Mouse (Mus musculus) thymus, postnatal 4 days (tissue): ENCODE measurements around the gene Dand5.

Experiments
- DNase-seq: peaks from one replicate; pipeline ENCODE4 v3.0.0; 2021

The Dand5 gene

DNA sequence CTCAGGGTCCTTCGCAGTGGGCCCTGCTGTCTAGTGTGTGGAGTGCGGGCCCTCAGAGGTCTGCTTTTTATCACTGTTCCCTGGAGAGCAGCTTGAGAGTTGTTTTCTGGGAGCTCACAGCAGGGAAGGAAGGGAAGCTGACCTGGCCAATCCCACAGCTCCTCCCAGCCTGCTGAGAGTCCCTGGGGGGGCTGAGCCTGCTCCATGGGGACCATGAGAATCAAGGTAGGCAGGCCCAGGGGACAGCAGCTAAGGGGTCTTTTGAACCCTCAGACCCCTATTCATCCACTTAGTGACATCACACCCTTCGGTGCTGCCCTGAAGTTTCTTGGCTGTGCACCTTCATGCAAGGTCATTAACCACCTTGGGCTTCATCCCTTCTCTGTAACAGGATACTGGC, at the start of gene Dand5:
TSS of gene Dand5 (minus strand) at position 101 of the 400 bp plus-strand sequence.
- DNase-seq = no peak

DNA sequence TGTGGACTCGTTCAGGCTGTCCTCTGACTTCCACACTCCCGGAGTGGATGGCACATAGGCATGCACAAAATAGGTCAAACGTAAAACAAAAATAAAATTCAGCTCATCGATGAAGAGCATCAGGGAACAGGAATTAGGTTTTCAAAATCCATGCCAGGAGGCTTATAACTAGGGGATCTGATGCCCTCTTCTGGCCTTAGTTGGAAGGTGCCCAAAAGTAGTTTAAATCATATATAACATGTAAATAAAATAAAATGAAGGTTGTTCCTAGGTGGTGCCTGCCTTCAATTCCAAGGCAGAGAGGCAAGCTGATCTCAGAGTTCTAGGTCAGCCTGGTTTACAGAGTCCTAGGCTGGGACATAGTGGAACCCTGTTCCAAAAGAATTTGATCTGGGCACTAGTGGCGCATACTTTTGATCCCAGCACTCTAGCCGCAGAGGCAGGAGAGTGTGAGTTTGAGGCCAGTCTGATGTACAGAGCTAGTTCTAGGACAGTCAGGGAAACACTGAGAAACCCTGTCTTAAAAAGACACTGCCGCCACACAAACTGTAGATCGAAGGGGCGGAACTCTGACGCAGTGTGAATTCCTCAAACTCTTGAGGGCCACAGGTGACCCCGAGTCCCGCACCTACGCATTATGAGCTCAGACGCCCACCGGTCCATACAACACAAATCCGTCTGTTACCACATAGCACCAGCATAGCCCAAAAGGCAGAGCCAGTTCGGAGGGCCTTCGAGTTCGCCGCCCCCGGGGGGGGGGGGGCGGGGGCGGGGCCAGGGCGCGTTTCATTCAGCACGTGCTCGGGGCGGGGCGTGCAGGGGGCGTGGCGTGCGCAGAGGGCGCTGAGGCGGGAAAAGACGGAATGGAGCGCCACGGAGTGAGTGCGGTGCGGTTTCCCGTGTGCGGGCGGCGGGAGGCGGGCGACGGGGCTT, 49.0 kb upstream of the Dand5 start, which contains the start of gene Syce2:
TSS of gene Syce2 (plus strand) at position 736 of the 933 bp plus-strand sequence.
- peak; percentile 95 for DNase-seq

DNA sequence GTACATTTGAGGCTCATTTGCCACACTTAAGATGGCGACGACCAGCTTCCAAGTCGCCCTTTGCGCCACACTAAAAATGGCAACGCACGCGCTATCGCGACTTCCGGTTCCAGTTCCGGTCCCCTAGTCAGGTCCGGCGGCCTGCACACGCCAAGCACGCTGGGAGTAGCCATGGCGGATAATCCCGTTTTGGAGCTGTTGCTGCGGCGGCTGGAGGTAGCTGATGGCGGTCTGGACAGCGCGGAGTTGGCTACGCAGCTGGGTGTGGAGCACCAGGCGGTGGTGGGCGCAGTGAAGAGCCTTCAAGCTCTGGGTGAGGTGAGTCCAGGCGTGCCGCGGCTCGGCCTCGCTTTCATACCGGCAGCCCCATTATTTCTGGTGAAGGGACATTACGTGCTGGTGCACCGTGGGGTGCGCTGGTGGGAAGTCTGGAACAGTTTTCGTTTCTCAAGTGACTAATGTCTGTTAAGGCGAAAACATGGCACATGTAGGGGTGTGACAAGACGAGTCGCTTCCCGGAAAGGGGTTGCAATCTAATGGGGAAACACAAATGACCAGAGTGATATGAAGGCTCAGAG, 34.3 kb upstream of the Dand5 start, which contains the start of gene Farsa:
TSS of gene Farsa (plus strand) at position 126 of the 578 bp plus-strand sequence.
- DNase-seq = peak; percentile 91

DNA sequence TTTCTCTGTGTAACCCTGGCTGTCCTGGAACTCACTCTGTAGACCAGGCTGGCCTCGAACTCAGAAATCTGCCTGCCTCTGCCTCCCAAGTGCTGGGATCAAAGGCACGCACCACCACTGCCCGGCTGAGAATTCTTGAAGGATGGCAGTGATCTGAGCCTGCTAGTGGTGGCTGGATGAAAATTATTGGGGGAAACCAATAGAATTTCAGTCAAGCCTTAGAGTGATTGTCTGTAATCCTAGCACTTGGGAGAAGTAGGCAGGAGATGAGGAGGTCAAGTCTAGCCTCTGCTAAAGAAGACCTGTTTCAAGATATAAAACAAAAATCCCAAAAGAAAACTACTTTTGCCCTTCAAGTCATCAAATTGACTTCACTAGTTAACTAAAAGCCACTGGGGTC, 33.8 kb upstream of the Dand5 start:
- DNase-seq = no peak

DNA sequence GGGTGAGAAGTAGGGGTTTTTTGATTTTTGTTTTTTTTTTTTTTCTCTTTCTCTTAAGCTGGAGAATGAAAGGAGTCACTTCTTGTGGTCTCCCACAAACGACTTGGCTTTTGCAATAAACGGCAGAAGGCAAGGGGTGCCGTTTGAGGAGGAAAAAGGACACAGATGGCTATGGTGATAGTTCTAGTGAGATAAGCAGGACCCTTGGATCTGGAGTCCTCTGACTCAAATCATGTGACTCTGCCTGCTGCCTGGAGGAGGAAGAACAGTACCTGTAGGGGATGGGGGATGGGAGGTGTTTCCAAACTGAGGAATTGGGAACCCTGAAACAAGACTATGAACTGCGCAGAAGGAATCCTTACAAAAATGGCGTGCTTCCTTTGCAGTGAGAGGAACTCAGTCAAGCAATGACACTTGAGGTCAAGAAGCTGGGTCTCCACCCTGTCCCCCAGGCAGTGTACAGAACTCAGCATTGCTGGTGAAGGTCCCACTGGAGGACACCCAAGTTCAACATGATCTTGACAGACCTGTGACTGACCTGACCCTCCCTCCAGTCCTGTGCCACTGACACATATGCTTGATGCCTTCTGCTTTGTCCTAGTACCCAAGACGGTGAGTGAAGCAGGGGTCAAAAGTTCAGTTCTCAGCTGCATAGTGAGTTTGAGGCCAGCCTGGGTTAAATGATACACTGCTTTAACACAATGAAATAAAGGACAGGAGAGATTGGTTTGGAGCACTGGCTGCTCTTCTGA, 25.2 kb upstream of the Dand5 start:
- DNase-seq = no peak

DNA sequence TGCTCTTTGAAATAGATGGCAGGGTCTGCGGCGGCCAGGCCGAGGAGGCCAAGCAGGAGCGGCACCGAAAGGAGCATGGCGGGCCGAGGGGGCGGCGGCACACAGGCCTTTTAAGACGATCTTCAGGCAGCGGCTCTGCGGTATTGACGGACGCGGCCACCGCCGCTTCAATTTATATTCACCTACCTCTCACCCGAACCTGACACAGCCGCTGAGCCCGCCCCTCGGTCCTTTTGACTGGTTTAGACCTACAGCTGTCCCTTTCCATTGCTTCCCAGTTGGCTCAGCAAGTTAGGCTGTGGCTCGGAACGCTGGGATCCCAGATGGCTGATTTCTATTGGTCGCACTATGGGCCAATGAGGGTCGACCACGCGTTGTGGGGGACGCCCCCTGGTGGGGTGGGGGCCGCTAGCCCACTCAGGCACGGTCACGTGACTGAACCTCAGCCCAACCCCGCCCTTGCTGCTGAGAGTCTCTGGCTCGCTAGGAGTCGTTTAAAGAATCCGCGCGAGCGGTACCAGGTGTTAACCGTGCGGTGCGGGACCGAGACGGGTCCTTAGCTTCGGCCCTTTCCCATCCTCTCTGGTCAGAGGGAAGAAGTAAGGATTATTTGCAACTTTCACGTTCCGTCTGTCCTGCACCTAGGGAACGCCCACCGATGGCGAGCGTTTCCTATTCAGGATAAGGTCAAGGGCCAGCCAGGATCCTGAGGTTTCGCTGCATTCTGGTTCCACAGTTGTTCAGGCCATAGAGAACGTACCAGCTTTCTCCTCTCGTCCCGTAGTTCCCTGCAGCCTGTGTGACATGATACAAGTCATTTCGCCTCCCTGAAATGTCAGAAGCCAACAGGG, 24.3 kb upstream of the Dand5 start, which contains the start of gene Calr:
TSS of gene Calr (minus strand) at position 213 of the 851 bp plus-strand sequence.
- peak; percentile 99 for DNase-seq

DNA sequence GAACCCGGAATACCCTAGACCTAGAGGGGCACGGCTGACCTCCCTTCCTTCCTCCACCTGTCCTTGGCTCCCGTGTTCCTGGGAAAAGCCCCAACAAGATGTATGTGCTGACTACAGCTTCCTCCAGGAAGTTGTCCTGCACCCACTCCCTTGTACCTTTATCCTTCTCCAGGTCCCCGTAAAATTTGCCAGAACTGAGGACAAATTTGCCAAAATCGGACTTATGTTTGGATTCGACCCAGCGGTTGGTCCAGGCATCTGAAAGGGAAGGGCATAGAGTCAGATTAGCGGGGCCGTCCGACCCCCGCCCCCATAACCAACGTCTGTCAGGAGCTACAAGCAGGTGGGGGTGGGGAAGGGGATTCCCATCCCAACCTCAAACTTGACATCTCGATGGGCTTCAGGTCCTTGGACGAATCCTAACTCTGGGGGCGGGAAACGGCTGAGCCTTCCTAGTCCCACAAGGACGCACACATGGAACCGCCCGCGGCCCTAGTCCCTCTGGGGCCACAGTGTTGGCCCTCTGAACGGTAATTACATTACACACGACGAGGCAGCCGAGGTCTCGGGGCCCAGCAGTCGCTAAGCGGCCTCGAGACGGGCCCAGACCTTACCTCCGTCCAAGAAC, 23.6 kb upstream of the Dand5 start:
- no peak for DNase-seq

DNA sequence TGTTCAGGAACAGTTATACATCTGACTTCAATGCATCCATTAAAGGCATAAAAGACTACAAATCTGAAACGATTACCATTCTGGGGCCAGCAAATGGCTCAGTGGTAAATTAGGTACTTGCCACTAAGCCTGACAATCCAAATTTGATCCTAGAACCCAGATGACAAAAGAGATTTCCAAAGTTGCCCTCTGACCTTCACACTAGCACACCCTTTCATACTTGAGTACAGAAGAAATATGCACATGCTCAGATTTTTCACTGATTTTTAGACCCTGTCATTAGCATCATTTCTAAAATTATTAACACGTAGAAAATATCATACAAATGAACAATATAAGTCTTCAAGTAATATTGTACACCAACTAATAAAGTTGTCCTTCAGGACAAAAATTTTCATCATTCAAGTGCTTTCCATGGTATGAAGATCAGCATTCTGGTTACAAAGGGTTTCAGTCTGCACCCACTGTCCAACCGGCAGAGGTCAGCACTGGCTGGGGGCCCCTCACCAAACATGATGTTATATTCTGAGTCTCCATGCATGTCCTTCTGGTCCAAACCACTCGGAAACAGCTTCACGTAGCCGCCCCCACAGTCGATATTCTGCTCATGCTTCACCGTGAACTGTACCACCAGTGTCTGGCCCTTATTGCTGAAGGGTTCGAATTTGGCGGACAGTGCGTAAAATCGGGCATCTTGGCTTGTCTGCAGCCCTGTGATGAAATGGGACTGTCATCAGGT, 22.9 kb upstream of the Dand5 start:
- peak; percentile 45 for DNase-seq

DNA sequence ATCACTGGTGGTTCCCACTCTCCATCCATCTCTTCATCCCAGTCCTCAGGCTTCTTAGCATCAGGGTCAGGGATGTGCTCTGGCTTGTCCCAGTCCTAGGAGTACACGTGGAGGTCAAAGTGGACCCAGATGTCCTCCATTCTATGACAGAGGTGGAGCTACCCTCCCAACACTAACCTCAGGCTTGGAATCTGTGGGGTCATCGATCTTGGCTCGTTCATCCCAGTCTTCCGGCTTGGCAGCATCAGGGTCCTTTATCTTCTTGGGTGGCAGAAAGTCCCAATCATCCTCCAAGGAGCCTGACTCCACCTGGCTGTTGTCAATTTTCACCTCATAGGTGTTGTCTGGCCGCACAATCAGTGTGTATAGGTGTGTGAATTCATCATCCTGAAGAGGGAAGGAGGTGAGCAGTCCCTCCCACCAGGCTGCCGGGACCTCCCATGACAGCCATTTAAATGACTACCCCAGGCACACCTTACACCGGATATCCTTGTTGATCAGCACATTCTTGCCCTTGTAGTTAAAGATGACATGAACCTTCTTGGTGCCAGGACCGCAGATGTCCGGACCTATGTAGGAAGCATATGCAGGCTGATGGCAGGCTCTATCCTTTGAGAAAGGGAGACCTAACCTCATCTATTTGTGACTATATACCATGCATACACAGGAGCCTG, 21.9 kb upstream of the Dand5 start:
- no peak for DNase-seq

DNA sequence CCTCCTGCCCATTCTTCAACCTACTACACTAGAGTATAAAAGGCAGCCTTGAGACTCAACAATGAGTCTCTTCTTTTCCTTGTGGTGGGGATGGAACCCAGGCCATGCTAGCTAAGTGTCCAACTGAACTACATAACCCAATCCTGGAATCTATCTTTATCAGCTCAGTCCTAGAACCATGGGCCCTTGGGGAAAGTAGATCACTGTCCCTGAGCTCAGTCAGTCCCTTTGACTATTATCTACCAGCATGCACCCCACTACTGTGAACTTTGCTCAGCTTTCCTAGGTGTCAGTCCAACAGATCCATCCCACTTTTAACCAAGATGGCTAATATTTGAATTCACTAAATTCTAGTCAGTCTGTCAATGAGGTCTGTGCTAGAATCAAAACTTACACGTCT, 18.9 kb upstream of the Dand5 start:
- DNase-seq = no peak

DNA sequence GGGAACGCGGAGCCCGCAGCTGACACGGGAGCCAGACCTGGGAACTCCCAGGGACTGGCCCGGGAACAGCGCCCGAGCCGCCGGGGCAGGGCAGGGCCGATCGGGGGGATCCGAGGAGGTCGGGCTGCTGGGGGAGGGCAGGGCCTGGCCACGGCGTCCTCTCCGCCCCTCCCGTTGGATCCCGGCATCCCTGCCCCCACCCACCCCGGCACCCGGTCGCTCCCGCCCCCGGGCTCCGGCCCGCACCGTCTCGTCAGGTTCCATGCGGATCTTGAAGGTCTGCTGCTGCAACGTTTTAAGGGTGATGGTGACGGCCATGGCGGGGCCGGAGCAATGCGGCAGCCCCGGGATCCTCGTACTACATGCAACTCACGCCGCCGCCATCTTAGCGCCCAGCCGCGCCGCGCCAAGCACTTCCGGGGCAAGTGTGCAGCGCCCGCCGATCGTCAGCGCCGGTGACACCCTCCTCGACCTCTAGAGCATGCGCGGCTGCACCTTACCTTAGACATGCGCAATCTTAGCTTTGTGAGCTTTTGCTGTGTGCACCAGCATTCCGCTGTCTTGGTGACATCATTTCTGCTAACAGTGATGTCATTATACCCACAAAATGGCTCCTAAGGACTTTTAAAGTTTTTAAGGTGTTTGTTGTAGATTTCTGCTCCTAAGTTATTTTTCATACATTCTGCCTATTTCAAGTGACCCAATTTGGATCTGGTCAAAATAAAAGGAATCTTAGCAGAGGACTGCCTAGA, 17.8 kb upstream of the Dand5 start, which contains the start of gene Rad23a:
TSS of gene Rad23a (minus strand) at position 418 of the 752 bp plus-strand sequence.
- DNase-seq = peak; percentile 92

DNA sequence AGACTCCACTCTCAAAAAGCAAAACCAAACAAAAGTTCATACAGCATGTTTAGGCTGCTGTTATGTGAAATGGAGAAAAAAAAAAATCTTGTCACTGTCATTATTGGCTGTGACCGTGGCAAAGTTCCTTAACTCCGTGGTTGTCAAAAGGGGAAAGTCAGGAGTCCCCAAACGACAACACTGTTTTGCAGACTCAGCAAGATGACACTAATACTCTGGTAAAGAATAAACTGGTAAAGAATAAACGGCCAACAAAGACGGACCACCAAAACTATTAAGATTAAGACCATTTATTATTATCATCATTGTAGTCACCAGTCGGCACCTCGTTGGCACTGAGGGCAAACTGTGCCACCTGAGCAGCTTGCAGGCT, 17.2 kb upstream of the Dand5 start:
- no peak for DNase-seq

DNA sequence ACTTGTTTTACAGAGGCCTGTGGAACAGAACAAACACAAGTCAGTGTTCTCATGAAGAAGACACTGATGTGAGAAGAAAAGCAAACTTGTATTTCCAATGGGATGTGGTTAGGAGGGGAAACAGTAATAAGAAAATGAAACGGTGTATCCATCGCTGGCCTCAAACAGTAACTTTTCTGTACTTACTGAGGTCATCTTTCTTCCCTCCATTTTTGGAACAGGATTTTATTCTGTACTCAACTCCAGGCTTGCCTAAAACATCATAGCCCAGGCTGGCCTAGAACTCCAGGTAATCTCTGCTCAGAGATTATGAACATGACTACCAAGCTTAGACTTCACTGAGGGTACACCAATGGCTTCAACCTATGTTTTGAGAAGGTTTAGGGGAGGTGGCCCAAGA, 16.8 kb upstream of the Dand5 start:
- DNase-seq = no peak

DNA sequence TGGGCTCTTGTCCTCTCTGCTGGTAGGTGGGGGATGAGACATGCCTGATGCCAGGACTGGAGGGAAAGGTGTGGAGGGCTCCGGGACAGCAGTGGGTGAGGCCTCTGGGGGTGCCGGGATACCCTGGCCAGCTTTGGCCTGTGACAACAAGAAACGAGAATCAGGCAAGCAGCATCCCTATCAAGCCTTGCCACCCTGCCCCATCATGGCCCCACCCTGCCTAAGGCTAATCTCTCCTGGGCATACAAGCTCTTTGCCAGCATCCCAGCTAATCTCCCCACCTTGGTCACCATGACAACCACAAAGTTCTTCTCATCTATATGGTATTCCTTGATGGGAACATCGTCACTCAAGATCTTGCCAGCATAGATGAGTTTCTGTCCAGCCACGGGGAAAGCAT, 15.9 kb upstream of the Dand5 start:
- DNase-seq = no peak

DNA sequence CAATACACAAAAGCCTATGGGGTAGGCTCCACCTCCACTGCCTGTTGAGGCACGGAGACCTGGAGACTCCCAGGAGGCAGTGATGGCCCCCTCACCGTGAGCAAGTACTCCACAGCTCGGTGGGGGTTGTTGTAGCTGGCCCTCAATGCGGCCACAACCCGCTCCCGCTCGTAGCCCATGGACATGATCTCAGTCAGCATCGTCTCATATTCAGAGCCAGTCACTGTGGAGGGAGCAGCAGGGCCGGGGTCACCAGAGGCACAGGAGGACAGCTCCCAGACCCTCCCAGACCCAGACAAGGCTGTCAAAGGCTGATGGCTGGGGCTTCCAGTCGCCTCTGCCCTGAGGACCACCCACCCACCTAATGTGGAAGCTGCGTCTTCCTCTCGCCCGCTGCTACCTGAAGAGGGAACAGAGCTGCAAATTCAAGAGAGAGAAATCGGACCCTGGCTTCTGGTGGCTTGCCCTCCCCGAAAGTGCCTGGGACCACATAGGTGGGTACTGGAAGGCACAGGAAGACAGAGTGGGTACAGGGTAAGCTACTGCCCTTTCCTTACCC, 15.4 kb upstream of the Dand5 start:
- DNase-seq = no peak

DNA sequence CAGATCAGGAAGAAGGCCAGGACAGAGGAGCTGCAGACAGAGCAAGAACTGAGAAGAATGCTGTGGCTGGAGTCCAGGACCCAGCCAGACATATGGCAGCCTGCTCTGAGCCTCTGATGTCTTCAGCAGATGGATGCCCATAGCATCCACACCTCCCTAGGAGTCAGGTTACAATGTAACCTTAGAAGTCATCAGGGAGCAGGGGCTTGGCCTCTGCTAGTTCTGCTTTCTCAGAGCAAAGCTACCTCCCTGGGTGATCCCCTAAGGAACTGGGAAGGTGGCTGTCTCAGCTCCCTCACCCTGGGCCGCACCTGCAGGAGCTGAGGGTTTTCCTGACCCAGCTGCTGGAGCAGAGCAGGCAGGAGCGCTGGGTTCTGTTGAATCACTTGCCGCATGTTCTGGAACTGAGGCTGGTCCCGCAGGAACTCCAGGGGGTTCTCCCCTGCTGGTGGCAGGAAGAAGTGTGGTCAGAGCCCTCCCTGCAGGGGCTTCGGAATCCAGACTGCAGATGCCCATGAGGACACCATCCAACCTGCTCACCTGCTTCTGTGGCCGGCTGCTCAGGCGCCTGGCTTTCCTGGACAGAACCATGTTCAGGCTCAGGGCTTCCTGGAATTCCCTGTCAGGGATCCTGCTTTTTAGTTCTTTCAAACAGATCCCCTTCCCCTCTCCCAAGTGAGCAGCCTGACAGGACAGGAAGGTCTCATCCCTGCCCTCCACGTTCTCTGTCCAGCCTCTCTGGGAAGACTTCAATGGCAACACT, 14.7 kb upstream of the Dand5 start:
- no peak for DNase-seq

DNA sequence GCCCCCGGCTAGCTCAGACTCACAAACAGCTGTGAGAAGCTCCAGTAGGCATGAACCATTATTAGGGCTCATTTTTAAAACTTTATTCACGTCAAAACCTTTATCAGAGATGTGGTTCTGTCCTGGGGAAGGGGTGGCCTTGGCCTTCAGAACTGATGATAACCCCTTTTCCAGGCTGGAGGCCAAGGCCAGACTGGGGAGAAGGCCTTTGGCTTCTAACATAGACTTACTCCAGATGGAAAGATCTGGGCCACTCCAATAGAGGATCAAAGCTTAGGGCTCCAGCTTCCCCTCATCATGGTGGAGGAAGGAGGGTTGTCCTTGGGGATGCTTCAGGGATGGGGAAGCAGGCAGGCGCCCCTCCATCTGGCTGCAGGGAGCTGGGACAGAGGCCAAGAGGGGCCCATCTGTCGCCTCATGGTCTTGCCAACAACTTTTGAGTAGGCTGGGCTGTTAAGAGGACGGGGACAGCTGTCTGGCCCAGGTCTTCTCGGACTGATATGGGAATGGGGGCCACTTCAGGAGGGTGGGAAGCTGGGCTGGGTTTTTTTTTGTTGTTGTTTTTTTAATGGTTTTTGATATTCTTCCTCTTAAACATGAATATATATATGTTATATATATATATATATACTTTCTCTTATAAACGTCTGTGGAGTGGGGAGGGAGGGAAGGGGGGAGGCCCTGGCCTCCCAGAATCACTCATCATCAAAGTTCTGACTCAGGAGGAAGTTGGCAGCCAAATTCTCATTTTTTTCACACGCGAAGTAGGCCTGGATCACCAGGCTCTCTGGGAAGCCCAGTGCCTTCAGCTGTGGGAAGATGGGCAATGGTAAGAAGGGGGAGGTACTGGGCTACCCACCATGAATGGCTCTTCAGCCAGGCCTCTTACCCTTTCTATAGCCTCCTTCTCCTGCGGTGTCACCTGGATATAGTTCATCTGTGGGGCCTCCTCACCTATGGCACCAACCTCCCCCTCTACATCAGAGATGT, 12.5 kb upstream of the Dand5 start:
- no peak for DNase-seq
